Mouse (Mus musculus) adrenal gland, adult (tissue): ENCODE measurements around the gene Snrnp27.

Experiments
- DNase-seq, 2 experiments: peaks; one replicate each; pipeline ENCODE4 v3.0.0; 2022 to 2023; ENCODE audit warnings: low spot score in 1 of 2; ENCODE audit not compliant: inconsistent age in 2 of 2

Snrnp27 gene

GRCm38 (mm10) chr6:86683872-86684654 is at the start of gene Snrnp27:
Gene Snrnp27 (minus strand): TSS chr6:86684522.
- peak; percentile 93 to 98 for DNase-seq

- DNase-seq = peak; percentile 95 to 96
Observed at GRCm38 (mm10) chr6:86733183-86733876, 49.0 kb upstream of the Snrnp27 start, which contains the start of gene Gmcl1. Gene Gmcl1 (minus strand): TSS chr6:86733383.

GRCm38 (mm10) chr6:86732276-86733173 is 48.2 kb upstream of the Snrnp27 start:
- DNase-seq = no peak

GRCm38 (mm10) chr6:86728711-86729110 is 44.4 kb upstream of the Snrnp27 start:
- no peak for DNase-seq

GRCm38 (mm10) chr6:86721977-86722376 is 37.7 kb upstream of the Snrnp27 start:
- DNase-seq = no peak

- DNase-seq = no peak
Observed at GRCm38 (mm10) chr6:86708072-86708774, 23.9 kb upstream of the Snrnp27 start.

GRCm38 (mm10) chr6:86702577-86702976 is 18.3 kb upstream of the Snrnp27 start:
- DNase-seq = no peak

- no peak for DNase-seq
Observed at GRCm38 (mm10) chr6:86697903-86698302, 13.6 kb upstream of the Snrnp27 start.

- no peak for DNase-seq
Observed at GRCm38 (mm10) chr6:86696213-86696612, 11.9 kb upstream of the Snrnp27 start.

GRCm38 (mm10) chr6:86694465-86694864 is 10.1 kb upstream of the Snrnp27 start:
- peak; percentile 56 to 86 for DNase-seq

GRCm38 (mm10) chr6:86689671-86690070 is 5.3 kb upstream of the Snrnp27 start:
- no peak for DNase-seq

- no peak for DNase-seq
Observed at GRCm38 (mm10) chr6:86686971-86687370, 2.6 kb upstream of the Snrnp27 start.

- no peak for DNase-seq
Observed at GRCm38 (mm10) chr6:86684655-86685011, 311 bp upstream of the Snrnp27 start.

GRCm38 (mm10) chr6:86681289-86681688 is 3.0 kb downstream of the Snrnp27 start:
- DNase-seq = no peak

GRCm38 (mm10) chr6:86678341-86678740 is 6.0 kb downstream of the Snrnp27 start:
- DNase-seq = no peak

GRCm38 (mm10) chr6:86670873-86671272 is 13.4 kb downstream of the Snrnp27 start:
- DNase-seq = peak; percentile 55 to 89

- peak; percentile 100 for DNase-seq
Observed at GRCm38 (mm10) chr6:86669240-86669727, 15.0 kb downstream of the Snrnp27 start.

- no peak for DNase-seq
Observed at GRCm38 (mm10) chr6:86668580-86669239, 15.6 kb downstream of the Snrnp27 start, which contains the start of gene Mxd1. Gene Mxd1 (minus strand): TSS chr6:86669161.

- DNase-seq = no peak
Observed at GRCm38 (mm10) chr6:86667061-86667460, 17.3 kb downstream of the Snrnp27 start.
